Mouse (Mus musculus) limb, embryonic 11.5 days (tissue): ENCODE data around the gene Lyrm4. TPM values are rescaled to one million over a fixed set of nuclear protein-coding genes. Genes with fewer than 3 reads are reported as not detected.
"Not testable (repeated sequence)": the region's sequence is repeated elsewhere in the genome, so short reads cannot be mapped to it uniquely, and the experiment has no call there.

Experiments
- ATAC-seq: fragments of 200-750 bp; cut with Nextera tagmentation; 2 replicates; pipeline ENCODE4 v1.8.0; 2017; ENCODE audit warnings: low read depth; ENCODE audit not compliant: insufficient number of reproducible peaks, low FRiP score, low TSS enrichment
- DNase-seq: peaks from one replicate; pipeline ENCODE4 v3.0.0-alpha.2; 2015; ENCODE audit warnings: low spot score
- H3K27ac ChIP-seq: fragments of 300-500 bp; sonication (generic); replicated peaks from 2 replicates; pipeline ENCODE4 v1.5.1; 2014; ENCODE audit warnings: low read depth, mild to moderate bottlenecking, low read length
- H3K27me3 ChIP-seq: fragments of 300-500 bp; sonication (generic); 2 replicates; pipeline ENCODE4 v1.6.1; 2014; ENCODE audit warnings: mild to moderate bottlenecking, low read length, mixed read lengths; ENCODE audit not compliant: control insufficient read depth, insufficient read depth
- H3K36me3 ChIP-seq: fragments of 300-500 bp; sonication (generic); 2 replicates; pipeline ENCODE4 v1.6.1; 2014; ENCODE audit warnings: mild to moderate bottlenecking, low read length, moderate library complexity, mixed read lengths; ENCODE audit not compliant: control insufficient read depth, insufficient read depth
- H3K4me1 ChIP-seq: fragments of 300-500 bp; sonication (generic); 2 replicates; pipeline ENCODE4 v1.6.1; 2014; ENCODE audit warnings: low read length, mixed read lengths; ENCODE audit not compliant: control insufficient read depth, insufficient read depth
- H3K4me2 ChIP-seq: fragments of 300-500 bp; sonication (generic); 2 replicates; pipeline ENCODE4 v1.6.1; 2014; ENCODE audit warnings: low read depth, mild to moderate bottlenecking, moderate library complexity; ENCODE audit not compliant: severe bottlenecking
- H3K4me3 ChIP-seq: fragments of 300-500 bp; sonication (generic); 2 replicates; pipeline ENCODE4 v1.5.1; 2014; ENCODE audit warnings: low read depth, low read length
- H3K9ac ChIP-seq: fragments of 300-500 bp; sonication (generic); 2 replicates; pipeline ENCODE4 v1.6.1; 2014; ENCODE audit warnings: mild to moderate bottlenecking, low read length
- H3K9me3 ChIP-seq: fragments of 300-500 bp; sonication (generic); 2 replicates; pipeline ENCODE4 v1.6.1; 2016; ENCODE audit warnings: low read length; ENCODE audit not compliant: control insufficient read depth
- WGBS: fragments of 180-500 bp; shearing (Covaris S2); extraction: QIAGEN DNeasy Blood & Tissue Kit; methylation state at CpG from one replicate; pipeline ENCODE4 v1.1.7; 2014; 5-methylcytosine and 5-hydroxymethylcytosine counted together
- polyA plus RNA-seq: library from polyadenylated mRNA; unstranded; fragments of >200 nt; fragmentation: Nextera tagmentation; extraction: Ambion mirVana; gene quantifications from 2 replicates; pipeline ENCODE4 v1.2.1, GENCODE M21; 2014

Lyrm4 gene
- polyA plus RNA-seq, 1 experiment from 2014 or later, result 20.6 TPM

GRCm38 (mm10) chr13:35995231-35995630 is 122.1 kb downstream of the Lyrm4 start:
- no peaks in the 10 kb centered on the region for H3K27me3 ChIP-seq
- DNase-seq (no peak), ATAC-seq (no peak)
- no peak overlapping the region for H3K27ac ChIP-seq
- H3K9ac ChIP-seq, result no peak overlapping the region
- H3K9me3 ChIP-seq, result no peaks in the 10 kb centered on the region
- H3K4me2 ChIP-seq, result no peak overlapping the region
- no peaks in the 10 kb centered on the region for H3K36me3 ChIP-seq
- no peaks in the 10 kb centered on the region for H3K4me1 ChIP-seq
- no peak overlapping the region for H3K4me3 ChIP-seq
- 86% methylated on average over 3 of the region's 3 CpGs for WGBS

- ATAC-seq, result no peak
- H3K36me3 ChIP-seq, result no peaks in the 10 kb centered on the region
- no peaks in the 10 kb centered on the region for H3K27me3 ChIP-seq
- H3K9me3 ChIP-seq, result no peaks in the 10 kb centered on the region
- H3K4me1 ChIP-seq, result no peaks in the 10 kb centered on the region
- H3K4me3 ChIP-seq, result no peak overlapping the region
- no peak for DNase-seq
- H3K9ac ChIP-seq, result no peak overlapping the region
- no peak overlapping the region for H3K4me2 ChIP-seq
- 92% methylated on average over 8 of the region's 8 CpGs for WGBS
- H3K27ac ChIP-seq, result no peak overlapping the region
These were observed 123.3 kb downstream of the Lyrm4 start for GRCm38 (mm10) chr13:35994067-35994466.

GRCm38 (mm10) chr13:35991185-35991584 is 126.1 kb downstream of the Lyrm4 start:
- H3K9ac ChIP-seq, H3K4me1 ChIP-seq, H3K36me3 ChIP-seq, H3K9me3 ChIP-seq, H3K27ac ChIP-seq, DNase-seq, ATAC-seq, H3K4me2 ChIP-seq, H3K4me3 ChIP-seq, H3K27me3 ChIP-seq: not testable (repeated sequence)
- 98% methylated on average over 19 of the region's 21 CpGs for WGBS

GRCm38 (mm10) chr13:35989329-35989728 is 128.0 kb downstream of the Lyrm4 start:
- H3K4me2 ChIP-seq, result no peak overlapping the region
- H3K9ac ChIP-seq, result no peak overlapping the region
- WGBS, result 66% methylated on average over 3 of the region's 3 CpGs
- no peaks in the 10 kb centered on the region for H3K4me1 ChIP-seq
- no peaks in the 10 kb centered on the region for H3K9me3 ChIP-seq
- H3K27me3 ChIP-seq, result no peaks in the 10 kb centered on the region
- H3K27ac ChIP-seq, result no peak overlapping the region
- H3K36me3 ChIP-seq, result no peaks in the 10 kb centered on the region
- DNase-seq (no peak), ATAC-seq (no peak)
- no peak overlapping the region for H3K4me3 ChIP-seq

DNA sequence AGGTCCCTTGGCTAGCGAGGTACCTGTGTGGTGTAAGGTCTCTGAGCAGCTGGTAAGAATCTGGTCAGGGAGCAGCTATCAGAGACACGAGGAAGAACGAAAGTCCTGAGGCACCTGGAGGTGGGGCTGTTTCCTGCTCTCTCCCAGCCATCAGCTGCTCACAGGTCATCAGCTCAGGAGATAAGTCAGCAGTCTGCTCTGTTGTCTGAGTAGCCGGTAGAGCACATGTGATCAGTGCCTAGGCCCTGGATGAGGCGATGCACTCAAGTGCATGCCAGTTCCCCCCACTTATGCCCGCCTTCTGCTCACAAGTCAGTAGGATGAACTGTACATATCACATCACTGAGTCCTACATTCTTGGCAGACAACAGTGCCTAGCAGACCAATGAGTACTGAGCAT is 134.3 kb downstream of the Lyrm4 start:
- Histone ChIP-seq H3K9ac (no peak overlapping the region), H3K27ac (no peak overlapping the region), H3K4me3 (no peak overlapping the region), H3K36me3 (no peaks in the 10 kb centered on the region; the same call in 1 of the 2 replicates), H3K4me1 (no peaks in the 10 kb centered on the region), H3K27me3 (no peaks in the 10 kb centered on the region), H3K4me2 (no peak overlapping the region), H3K9me3 (no peaks in the 10 kb centered on the region)
- no peak for ATAC-seq
- DNase-seq, result no peak
- WGBS, result 88% methylated on average over 6 of the region's 6 CpGs

GRCm38 (mm10) chr13:35980471-35980870 is 136.9 kb downstream of the Lyrm4 start:
- DNase-seq, result no peak
- no peaks in the 10 kb centered on the region for H3K4me1 ChIP-seq
- H3K9ac ChIP-seq, result no peak overlapping the region
- 80% methylated on average over 4 of the region's 4 CpGs for WGBS
- no peak overlapping the region for H3K4me3 ChIP-seq
- no peak overlapping the region for H3K4me2 ChIP-seq
- H3K27ac ChIP-seq, result no peak overlapping the region
- no peaks in the 10 kb centered on the region for H3K9me3 ChIP-seq
- ATAC-seq, result no peak
- H3K36me3 ChIP-seq, result no peaks in the 10 kb centered on the region; the same call in 1 of the 2 replicates
- H3K27me3 ChIP-seq, result no peaks in the 10 kb centered on the region

- H3K9ac ChIP-seq, result no peak overlapping the region
- no peaks in the 10 kb centered on the region for H3K27me3 ChIP-seq
- H3K27ac ChIP-seq, result no peak overlapping the region
- no peak overlapping the region for H3K4me3 ChIP-seq
- WGBS, result 89% methylated on average over 7 of the region's 7 CpGs
- no peak for DNase-seq
- no peaks in the 10 kb centered on the region; the same call in 1 of the 2 replicates for H3K36me3 ChIP-seq
- no peak for ATAC-seq
- no peaks in the 10 kb centered on the region for H3K4me1 ChIP-seq
- H3K9me3 ChIP-seq, result no peaks in the 10 kb centered on the region
- no peak overlapping the region for H3K4me2 ChIP-seq
These were observed 140.4 kb downstream of the Lyrm4 start for GRCm38 (mm10) chr13:35976912-35977311.

DNA sequence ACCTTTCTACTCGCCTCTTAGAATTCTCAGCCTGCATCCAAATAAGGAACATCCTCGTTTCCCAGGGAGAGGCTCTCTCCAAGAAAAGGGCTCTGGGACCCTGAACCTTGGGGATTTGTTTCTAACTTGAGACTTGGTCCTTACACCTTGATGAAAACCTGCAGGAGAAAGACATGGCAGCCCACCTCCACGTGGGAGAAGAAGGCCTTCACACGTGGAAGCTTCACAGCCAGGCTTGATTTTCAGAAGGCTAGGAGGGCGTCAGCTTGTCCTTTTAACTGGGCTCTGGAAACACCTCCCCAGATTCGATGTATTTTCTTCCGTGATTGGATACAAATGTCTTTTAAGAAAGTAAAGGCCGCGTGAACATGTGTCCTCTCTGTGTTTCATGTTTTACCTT is 147.5 kb downstream of the Lyrm4 start:
- peak overlapping the region; percentile 99 for H3K4me2 ChIP-seq
- 0 out of 2 replicates have a peak, but pooled peaks cover 3% of the 10 kb centered on the region for H3K4me1 ChIP-seq
- H3K9me3 ChIP-seq, result no peaks in the 10 kb centered on the region
- ATAC-seq (no peak), DNase-seq (no peak)
- no peak overlapping the region for H3K27ac ChIP-seq
- peaks cover 3% of the 10 kb centered on the region; the same call in 1 of the 2 replicates for H3K27me3 ChIP-seq
- 24% methylated on average over 9 of the region's 9 CpGs for WGBS
- peak overlapping the region; percentile 61; the same call in 1 of the 2 replicates for H3K4me3 ChIP-seq
- H3K9ac ChIP-seq, result no peak overlapping the region
- no peaks in the 10 kb centered on the region for H3K36me3 ChIP-seq

DNA sequence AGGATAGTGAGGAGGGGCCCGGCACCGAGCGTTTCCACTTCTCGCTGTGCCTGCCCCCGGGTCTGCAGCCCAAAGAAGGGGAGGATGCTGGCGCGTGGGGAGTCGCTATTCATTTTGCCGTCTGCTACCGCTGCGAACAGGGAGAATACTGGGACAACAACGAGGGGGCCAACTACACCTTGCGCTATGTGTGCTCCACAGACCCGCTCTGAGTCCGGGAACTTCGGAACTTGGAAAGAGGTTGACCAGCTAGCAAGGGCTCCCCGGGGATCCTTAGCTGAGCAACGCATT is 147.9 kb downstream of the Lyrm4 start:
- WGBS, result 1% methylated on average over 18 of the region's 18 CpGs
- peak overlapping the region; percentile 99 for H3K4me2 ChIP-seq
- 0 out of 2 replicates have a peak, but pooled peaks cover 3% of the 10 kb centered on the region for H3K4me1 ChIP-seq
- peaks cover 3% of the 10 kb centered on the region; the same call in 1 of the 2 replicates for H3K27me3 ChIP-seq
- no peaks in the 10 kb centered on the region for H3K36me3 ChIP-seq
- DNase-seq, result no peak
- no peak overlapping the region for H3K27ac ChIP-seq
- no peaks in the 10 kb centered on the region for H3K9me3 ChIP-seq
- ATAC-seq, result no peak
- peak overlapping the region; percentile 61 for H3K4me3 ChIP-seq
- no peak overlapping the region; the same call in 1 of the 2 replicates for H3K9ac ChIP-seq
